Mouse (Mus musculus) spleen, postnatal 4 days (tissue): ENCODE measurements around the gene Mboat2.

Experiments
- DNase-seq, 2 experiments: peaks; one replicate each; pipeline ENCODE4 v3.0.0; 2022; ENCODE audit warnings: low spot score in 2 of 2

Mboat2 gene

GRCm38 (mm10) chr12:24830766-24831152 is at the start of gene Mboat2:
TSS of gene Mboat2 (plus strand) at chr12:24830879.
- peak; percentile 47 to 75 for DNase-seq

- DNase-seq = no peak
These were observed 46.9 kb upstream of the Mboat2 start for GRCm38 (mm10) chr12:24783735-24784134.

DNA sequence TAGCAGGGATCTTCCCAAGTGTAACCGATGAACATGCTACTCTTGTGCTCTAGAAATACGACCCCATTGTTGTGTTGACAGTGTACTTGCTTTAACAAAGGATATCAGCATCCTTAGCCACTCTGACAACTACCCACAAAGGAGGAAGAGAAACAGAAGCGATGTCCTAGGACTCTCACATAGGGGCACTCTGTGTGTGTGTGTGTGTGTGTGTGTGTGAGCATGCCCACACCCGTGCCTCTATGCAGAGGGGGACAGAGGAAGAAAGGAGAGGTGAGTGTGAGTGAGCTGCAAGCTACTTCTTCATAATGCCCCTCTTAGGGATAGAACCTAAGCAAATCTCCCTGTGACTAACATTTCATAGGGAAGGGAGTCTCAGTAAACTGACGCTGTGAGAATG is 44.8 kb upstream of the Mboat2 start:
- no peak for DNase-seq

DNA sequence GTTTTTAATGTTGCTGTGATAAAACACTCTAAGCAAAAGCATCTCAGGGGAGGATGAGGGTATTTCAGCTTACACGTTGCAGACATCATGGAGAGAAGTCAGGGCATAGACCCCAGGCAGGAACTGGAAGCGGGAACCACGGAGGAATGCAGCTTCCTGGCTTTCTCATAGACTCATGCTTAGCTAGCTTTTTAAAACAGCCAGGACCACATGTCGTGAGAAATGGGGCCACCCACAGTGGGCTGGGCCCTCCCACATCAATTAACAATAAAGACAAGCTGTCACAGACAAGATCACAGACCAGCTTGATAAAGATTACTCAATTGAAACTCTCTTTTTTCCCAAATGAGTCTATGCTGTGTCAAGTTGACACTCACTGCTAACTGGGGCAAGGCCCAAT is 44.4 kb upstream of the Mboat2 start:
- no peak for DNase-seq

DNA sequence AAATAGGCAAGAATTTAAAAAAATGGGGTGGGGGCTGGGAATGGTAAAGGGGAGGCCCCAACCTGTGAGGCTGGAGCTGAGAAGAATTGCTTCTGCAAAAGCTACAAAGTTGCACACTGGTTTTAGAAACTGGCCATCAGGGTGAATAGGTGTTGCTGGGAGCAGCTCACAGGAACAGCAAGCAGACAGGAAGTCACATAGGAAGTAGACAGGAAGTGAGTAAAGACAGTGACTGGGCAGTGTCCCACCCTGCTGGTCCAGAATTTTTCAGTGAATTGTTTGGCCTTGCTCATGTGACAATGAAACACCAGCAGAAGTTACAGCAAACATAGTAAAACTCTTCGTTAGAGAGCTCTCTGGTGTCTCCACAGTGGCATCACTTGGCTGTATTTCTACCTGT is 41.0 kb upstream of the Mboat2 start:
- DNase-seq = no peak

- DNase-seq = no peak
These were observed 19.4 kb upstream of the Mboat2 start for GRCm38 (mm10) chr12:24811230-24811629.

DNA sequence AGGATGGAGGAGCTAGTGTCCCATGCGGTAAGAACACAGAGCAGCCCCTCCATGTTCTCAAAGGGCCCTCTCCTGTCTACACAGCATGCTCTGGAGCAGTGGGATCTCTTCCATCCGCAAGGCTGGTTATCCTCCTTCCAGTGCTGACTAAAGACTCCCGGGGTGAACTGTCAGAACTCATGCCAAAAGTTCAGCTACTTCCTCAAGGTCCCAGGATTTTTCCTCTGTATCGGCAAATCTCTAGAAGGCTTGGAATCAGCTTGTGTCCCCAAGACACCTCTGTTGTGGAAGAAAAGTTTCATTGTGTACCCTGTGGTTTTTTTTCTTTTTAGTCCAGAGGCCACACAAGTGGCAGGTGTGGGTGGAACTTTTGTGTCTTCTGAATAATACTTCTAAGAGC is 18.8 kb upstream of the Mboat2 start:
- no peak for DNase-seq

DNA sequence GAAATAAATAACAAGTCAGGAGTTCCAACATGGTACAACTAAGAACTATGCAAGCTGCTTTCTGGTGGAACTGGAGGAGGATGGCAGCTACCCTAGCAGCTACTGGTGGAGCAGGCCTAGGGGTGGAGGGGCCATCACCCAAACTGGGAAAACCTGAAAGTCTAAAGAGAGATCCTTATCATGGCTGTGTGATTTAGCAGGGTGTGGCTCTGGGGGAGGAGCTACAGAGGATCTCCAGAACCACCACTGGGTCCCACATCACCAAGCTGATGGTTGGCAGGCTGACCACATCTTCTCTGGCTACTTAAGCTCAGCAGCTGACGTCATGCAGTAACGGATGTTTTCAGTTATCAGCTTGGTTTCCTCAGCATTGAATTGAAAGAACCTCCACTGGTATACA is 7.8 kb upstream of the Mboat2 start:
- no peak for DNase-seq

DNA sequence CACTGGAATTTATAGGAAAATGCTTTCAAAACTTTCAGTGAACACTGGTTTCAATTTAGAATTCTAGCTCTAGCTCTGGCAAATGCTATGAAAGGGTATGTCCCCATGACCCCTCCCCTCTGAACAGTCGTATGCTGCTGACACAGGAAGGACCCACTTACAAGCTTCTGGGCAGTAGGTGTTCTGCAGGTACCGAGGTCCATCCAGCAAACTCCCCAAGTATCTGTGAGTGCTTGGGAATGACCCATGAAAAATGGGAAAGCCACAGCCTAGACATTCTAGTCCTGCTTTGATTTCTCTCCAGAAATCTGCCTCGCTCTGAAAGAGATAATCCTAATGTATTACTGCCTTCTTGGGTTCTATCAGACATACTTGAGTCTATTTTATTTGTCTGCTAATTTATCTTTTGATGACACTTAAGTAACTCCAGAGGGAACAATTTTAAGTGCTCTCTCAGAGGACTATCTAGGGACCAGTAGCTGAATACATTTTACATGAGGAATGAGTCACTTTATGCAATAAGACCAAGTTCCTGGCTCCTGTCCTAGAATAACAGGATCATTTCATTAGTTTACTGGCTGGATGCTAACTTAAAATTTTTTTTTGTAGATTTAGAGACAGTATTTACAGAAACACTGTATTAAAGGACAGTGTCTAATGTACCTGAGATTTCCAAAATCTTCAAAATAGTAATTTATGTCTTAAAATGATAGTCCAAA is 6.9 kb upstream of the Mboat2 start:
- no peak for DNase-seq

- DNase-seq = no peak
These were observed 593 bp upstream of the Mboat2 start for GRCm38 (mm10) chr12:24830086-24830485.

DNA sequence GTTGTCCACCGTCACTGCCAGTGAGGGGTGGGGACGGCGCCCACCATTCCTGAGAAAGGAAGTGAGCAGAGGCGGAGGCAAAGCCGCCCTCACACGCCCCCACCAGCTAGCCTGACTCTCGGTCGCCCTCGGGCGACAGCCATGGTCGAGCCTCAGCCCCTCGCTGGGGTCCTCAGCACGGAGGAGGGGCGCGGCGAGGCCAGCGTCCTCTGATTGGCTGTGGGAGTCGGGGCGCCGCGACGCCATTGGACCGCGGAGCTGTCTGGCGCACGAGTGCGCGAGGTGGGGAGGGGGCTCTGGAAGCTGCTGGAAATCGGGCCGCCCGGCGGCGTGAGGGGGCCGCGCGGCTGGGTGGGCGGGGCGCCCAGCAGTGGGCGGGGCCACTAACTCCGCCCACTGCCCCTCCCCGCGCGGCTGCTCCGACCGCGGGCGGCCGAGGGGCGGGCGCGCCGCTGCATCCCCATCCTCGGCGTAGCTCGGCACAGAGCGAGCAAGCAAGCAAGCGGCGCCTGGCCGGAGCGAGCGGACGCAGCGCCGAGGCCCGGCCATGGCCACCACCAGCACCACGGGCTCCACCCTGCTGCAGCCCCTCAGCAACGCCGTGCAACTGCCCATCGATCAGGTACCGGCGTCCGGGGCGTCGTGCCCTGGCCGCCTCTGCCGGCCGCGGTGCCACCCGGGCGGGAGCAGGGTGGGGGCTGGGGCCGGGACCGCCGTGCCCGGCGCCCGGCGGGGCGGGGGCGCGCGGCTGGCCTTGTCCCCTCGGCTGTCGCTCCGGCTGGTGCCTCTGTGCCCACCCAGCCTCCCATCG is 679 bp downstream of the Mboat2 start:
- DNase-seq = peak; percentile 58 to 84

- DNase-seq = peak in 1 of 2 experiments; percentile 18
These were observed 1.3 kb downstream of the Mboat2 start for GRCm38 (mm10) chr12:24831964-24832427.

GRCm38 (mm10) chr12:24832438-24832837 is 1.8 kb downstream of the Mboat2 start:
- DNase-seq = no peak

DNA sequence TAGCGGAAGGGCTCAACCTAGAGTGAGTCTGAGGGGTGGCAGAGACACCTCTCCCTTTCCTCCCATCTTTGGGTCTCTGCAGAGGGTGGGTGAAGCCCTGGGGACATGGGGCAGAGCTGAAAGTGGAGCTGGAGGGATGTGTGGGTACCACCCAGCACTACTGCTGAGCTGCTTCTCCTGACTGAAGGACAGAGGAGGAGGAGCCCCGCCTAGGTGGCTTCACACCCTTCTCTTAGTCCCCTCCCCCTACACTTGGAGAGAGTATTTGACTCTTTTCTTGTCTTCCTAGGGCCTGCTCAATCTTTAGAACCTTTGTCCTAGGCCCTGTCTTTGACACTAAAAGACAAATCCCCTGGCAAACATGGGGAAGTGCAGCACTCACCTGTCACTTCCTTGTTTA is 7.3 kb downstream of the Mboat2 start:
- DNase-seq = no peak

DNA sequence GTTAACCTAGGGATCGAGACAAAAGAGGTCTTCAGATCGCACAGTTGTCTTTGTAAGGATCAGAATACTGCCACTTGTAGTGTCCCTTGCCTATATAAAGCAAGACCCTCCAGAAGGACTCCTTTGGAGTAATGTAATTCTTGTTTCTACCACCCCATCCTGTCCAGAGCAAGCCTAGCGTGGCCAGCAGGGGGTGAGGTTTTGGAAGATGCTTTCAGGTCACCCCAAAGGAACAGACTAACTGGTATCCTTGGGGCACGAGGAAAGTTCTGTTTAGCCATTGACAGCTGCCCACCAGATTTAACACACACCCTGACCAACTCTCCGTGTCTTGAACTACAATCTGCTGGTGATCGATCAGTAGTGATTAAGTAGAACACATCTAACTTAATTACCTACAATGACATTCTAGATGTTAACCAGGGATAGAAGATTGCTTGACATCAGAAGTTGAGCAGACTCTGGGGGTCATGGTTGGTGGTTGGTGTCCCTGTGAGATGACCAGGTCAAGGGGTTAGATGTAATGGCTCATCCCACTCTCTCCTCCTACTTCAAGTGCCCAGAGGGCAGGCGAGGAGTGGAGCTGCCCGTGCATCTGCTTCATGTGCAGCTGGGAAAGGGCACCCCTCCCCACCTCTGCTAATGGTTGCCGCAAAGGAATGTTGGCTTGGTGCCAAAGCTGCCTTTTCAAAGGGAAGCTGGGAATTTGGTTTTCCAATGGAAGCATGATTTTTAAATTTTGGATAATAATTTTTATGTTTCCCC is 10.6 kb downstream of the Mboat2 start:
- DNase-seq = no peak

DNA sequence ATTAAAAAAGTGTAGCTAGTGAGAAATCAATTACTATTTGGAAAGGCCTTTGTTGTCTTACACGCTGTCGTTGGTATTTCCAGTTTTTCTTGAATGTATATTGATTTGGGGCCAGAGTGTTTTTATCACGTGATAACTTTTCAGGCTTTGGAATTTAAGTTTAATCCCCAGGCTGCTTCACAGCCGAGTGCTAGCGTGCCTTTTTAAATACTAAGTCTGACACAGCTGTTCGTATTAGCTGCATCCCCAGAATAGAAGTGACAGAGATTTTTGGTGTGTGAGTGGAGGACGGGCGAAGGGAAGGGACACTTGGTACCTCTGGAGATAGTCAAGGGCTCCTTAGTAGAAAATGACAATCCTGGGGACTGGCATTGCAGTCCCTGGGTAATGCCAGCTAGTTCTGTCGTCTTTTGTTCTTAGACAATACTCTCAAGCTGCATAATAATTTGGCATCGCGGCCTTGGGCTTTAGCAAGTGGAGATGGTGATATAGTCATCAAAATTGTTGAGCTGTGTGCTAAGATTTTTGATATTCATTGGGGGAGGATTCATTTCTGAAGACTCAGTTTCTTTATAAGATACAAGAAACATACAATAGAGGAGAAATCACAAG is 11.7 kb downstream of the Mboat2 start:
- DNase-seq = no peak

GRCm38 (mm10) chr12:24843395-24844072 is 12.9 kb downstream of the Mboat2 start:
- DNase-seq = no peak

DNA sequence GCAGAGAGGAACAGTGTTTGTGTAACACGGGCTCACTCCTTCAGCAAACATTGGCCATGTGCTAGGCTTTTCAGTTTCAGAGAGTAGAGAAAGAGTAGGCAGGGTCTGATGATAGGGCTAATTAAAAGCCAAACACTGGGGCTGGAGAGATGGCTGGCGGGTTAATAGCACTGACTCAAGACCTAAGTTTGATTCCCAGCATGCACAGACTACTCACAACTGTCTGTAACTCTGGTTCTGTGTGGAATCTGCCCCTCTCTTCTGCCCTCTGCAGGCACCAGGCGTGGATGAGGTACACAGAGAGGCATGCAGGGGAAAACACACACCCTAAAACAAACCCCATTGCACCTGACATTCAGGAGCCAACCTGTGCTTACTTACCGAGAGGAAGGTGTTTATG is 14.7 kb downstream of the Mboat2 start:
- DNase-seq = no peak

DNA sequence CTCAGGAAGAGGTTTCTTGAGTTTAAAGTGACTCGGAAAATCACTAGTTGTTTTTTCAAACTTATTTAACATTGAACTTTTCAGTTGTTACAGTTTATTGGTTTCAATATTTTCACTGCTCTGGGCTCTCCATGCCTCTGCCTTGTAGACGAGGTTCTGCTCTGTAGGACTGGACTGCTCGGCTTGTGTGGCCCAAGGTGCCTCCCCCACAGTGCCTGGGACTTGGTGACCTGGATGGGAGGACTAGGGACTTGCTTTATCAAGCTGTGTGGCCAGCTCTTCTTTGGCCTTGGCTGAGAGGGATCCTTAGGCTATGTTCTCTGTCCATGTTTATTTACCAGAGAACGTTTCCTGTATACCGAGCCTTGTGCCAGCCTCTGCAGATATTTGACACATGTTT is 17.4 kb downstream of the Mboat2 start:
- DNase-seq = no peak

DNA sequence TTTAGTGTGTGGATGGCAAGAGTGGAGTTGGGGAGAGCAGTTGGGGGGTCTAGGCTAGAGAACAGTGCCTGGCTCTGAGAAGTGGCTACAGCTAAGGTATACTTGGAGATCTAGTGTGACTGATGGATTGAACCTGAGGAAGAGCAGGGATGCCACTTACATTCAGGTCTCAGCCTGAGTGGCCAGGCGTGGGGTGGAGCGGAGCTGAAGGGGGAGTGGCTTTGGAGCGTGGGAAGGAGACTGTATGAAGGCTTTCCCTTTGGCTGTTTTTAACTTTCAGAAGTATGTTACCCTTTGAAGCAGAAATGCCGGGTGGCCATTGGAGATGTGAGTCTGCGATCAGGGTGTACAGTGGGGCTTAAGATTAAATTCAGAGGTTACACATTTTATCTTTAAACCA is 26.7 kb downstream of the Mboat2 start:
- no peak for DNase-seq

GRCm38 (mm10) chr12:24859357-24859756 is 28.7 kb downstream of the Mboat2 start:
- no peak for DNase-seq
